Mouse (Mus musculus): ENCODE results near the gene Prkcb. TPM values are rescaled to one million over a fixed set of nuclear protein-coding genes. Genes with fewer than 3 reads are reported as not detected.

Gene Prkcb
- polyA plus RNA-seq, 1 experiment: 10.9 TPM

GRCm38 (mm10) chr7:122423816-122424215 is 135.3 kb downstream of the Prkcb start:
- no peak for DNase-seq
- 49% methylated on average over 4 of the region's 4 CpGs for WGBS
- TF ChIP-seq POLR2A (IDR thresholded peaks at IDR 0.05; ENCODE audit: borderline replicate concordance, extremely low read depth, low read depth, low read length) (no peak), CTCF (IDR thresholded peaks at IDR 0.05; ENCODE audit: insufficient read depth, low read length) (no peak)

GRCm38 (mm10) chr7:122429134-122429533 is 140.6 kb downstream of the Prkcb start:
- no peaks in the 10 kb centered on the region for H3K4me1 ChIP-seq (ENCODE audit: control insufficient read depth, insufficient read depth, low read length)
- WGBS: 30% methylated on average over 5 of the region's 5 CpGs
- no peak for DNase-seq
- no peak overlapping the region for H3K4me3 ChIP-seq (replicated peaks; ENCODE audit: extremely low read depth, low read depth, low read length)
- TF ChIP-seq CTCF (IDR thresholded peaks at IDR 0.05; ENCODE audit: insufficient read depth, low read length) (no peak), POLR2A (IDR thresholded peaks at IDR 0.05; ENCODE audit: borderline replicate concordance, extremely low read depth, low read depth, low read length) (no peak)

More at GRCm38 (mm10) chr7:122423816-122424215, 135.3 kb downstream of the Prkcb start:
- Histone ChIP-seq H3K4me1 (ENCODE audit: control insufficient read depth, insufficient read depth, low read length) (no peaks in the 10 kb centered on the region), H3K4me3 (replicated peaks; ENCODE audit: extremely low read depth, low read depth, low read length) (no peak overlapping the region)

DNA sequence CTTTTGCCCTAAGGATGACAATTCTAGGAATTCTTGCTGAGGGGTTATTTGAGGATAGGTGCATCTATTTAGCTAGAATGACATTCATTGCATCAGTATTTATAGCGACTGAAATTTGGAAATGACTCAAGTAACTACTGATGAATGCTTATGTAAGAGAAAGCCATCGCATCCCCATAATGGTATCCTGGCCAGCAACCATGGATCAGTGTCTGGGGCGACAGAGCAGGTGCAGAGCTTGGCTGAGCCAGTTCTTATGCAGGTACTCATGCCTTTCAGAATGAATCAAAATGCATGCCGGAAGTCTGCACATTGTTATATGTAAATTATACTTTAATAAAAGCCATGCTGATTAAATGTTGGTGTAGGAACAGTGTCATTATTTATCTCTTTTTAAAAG is 143.8 kb downstream of the Prkcb start:
- WGBS: 80% methylated on average over 4 of the region's 4 CpGs

DNA sequence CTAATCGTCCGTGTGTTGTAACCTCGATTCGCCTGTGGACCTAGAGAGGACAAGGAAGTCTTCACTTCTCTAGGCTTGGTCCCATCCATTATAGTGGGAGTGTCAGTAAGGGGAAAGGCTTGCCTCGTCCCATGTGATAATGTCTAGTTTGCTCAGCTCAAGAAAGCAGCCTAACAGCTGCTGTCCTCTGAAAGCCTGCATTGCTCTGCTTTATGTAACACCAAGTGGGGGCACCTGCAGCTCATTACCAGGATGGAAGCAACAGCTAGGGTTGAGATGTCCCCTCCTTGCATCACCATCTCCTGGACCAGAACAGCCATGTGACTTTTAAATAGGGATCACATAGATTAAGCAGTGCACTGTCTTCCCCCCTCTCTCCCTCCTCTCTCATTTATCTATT is 144.8 kb downstream of the Prkcb start:
- TF ChIP-seq POLR2A (IDR thresholded peaks at IDR 0.05; ENCODE audit: borderline replicate concordance, extremely low read depth, low read depth, low read length): no peak
- TF ChIP-seq CTCF (IDR thresholded peaks at IDR 0.05; ENCODE audit: insufficient read depth, low read length): no peak
- DNase-seq: no peak
- no peaks in the 10 kb centered on the region for H3K4me1 ChIP-seq (ENCODE audit: control insufficient read depth, insufficient read depth, low read length)
- 76% methylated on average over 5 of the region's 5 CpGs for WGBS
- H3K4me3 ChIP-seq (replicated peaks; ENCODE audit: extremely low read depth, low read depth, low read length): no peak overlapping the region

More for the DNA sequence above, 143.8 kb downstream of the Prkcb start:
- no peak overlapping the region for H3K4me3 ChIP-seq (replicated peaks; ENCODE audit: extremely low read depth, low read depth, low read length)
- H3K4me1 ChIP-seq (ENCODE audit: control insufficient read depth, insufficient read depth, low read length): no peaks in the 10 kb centered on the region
- DNase-seq: no peak
- TF ChIP-seq CTCF (IDR thresholded peaks at IDR 0.05; ENCODE audit: insufficient read depth, low read length) (no peak), POLR2A (IDR thresholded peaks at IDR 0.05; ENCODE audit: borderline replicate concordance, extremely low read depth, low read depth, low read length) (no peak)

- Histone ChIP-seq H3K4me3 (replicated peaks; ENCODE audit: extremely low read depth, low read depth, low read length) (no peak overlapping the region), H3K4me1 (ENCODE audit: control insufficient read depth, insufficient read depth, low read length) (no peaks in the 10 kb centered on the region)
- WGBS: 67% methylated on average over 4 of the region's 4 CpGs
- no peak for DNase-seq
- TF ChIP-seq CTCF (IDR thresholded peaks at IDR 0.05; ENCODE audit: insufficient read depth, low read length) (no peak), POLR2A (IDR thresholded peaks at IDR 0.05; ENCODE audit: borderline replicate concordance, extremely low read depth, low read depth, low read length) (no peak)
Observed at GRCm38 (mm10) chr7:122434941-122435340, 146.4 kb downstream of the Prkcb start.

DNA sequence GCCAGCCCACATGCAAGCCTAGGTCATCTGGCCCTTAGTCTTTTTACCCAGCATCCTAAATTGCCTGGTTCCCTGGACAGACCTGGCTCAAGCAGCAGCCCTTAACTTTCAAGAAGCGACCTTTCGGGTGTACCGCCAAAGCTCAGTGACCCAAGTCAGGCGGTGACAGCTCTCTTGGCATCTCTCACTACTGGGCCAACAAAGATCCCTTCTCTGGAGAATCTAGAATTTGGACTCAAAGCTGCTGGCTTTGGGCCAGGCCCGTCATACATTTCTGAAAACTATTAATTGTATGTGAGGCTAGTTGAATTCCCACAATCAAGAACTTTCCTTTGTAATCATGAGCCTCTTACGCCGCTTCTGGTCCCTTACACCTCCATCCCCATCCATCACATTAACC is 147.0 kb downstream of the Prkcb start:
- 86% methylated on average over 7 of the region's 7 CpGs for WGBS
- no peak for DNase-seq
- TF ChIP-seq POLR2A (IDR thresholded peaks at IDR 0.05; ENCODE audit: borderline replicate concordance, extremely low read depth, low read depth, low read length) (no peak), CTCF (IDR thresholded peaks at IDR 0.05; ENCODE audit: insufficient read depth, low read length) (no peak)
- Histone ChIP-seq H3K4me3 (replicated peaks; ENCODE audit: extremely low read depth, low read depth, low read length) (no peak overlapping the region), H3K4me1 (ENCODE audit: control insufficient read depth, insufficient read depth, low read length) (no peaks in the 10 kb centered on the region)

DNA sequence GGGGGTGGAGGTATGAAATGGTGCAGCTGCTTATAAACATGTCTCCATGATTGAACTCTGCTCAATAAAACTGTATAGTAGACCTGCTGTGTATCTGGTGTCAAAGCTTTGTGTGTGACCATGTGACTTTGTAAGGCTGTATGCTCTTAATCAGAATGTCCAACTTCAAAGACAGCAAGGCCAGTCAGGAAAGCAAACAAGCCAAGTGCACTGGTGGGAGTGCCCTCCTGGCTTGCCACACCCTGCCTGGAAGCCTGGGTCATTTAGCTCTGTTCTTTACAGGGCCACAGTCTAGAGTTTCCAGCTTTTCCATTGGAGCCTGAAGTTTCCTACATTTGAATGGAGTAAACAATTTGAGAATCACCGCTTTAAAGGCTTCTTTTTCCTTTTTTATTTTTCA is 148.8 kb downstream of the Prkcb start:
- no peaks in the 10 kb centered on the region for H3K4me1 ChIP-seq (ENCODE audit: control insufficient read depth, insufficient read depth, low read length)
- TF ChIP-seq CTCF (IDR thresholded peaks at IDR 0.05; ENCODE audit: insufficient read depth, low read length) (no peak), POLR2A (IDR thresholded peaks at IDR 0.05; ENCODE audit: borderline replicate concordance, extremely low read depth, low read depth, low read length) (no peak)
- 63% methylated on average over 1 of the region's 1 CpGs for WGBS
- no peak overlapping the region for H3K4me3 ChIP-seq (replicated peaks; ENCODE audit: extremely low read depth, low read depth, low read length)
- DNase-seq: no peak

GRCm38 (mm10) chr7:122445056-122445455 is 156.5 kb downstream of the Prkcb start:
- H3K4me1 ChIP-seq (ENCODE audit: control insufficient read depth, insufficient read depth, low read length): no peaks in the 10 kb centered on the region
- WGBS: 61% methylated on average over 6 of the region's 6 CpGs
- DNase-seq: no peak
- TF ChIP-seq CTCF (IDR thresholded peaks at IDR 0.05; ENCODE audit: insufficient read depth, low read length): peak; percentile 58
- TF ChIP-seq POLR2A (IDR thresholded peaks at IDR 0.05; ENCODE audit: borderline replicate concordance, extremely low read depth, low read depth, low read length): no peak
- no peak overlapping the region for H3K4me3 ChIP-seq (replicated peaks; ENCODE audit: extremely low read depth, low read depth, low read length)

DNA sequence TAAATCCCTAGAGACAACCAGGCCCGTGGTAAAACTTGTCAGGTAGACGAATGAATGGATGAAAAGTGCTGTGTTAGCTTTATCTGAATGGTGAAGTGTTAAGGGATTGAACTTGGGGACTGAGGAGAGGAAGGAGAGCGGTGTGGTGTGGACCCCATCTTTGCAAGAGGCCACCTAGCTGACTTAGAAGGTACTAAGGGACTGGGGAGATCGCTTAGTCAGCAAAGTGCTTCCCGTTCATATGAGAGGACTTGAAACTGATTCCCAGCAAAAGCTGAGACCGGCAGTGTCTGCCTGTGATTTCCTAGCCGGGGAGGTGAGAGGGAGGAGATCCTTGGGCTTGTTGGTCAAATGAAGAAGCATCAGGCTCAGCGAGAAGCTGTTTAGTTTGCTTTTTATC is 164.1 kb downstream of the Prkcb start:
- Histone ChIP-seq H3K4me1 (ENCODE audit: control insufficient read depth, insufficient read depth, low read length) (no peaks in the 10 kb centered on the region), H3K4me3 (replicated peaks; ENCODE audit: extremely low read depth, low read depth, low read length) (no peak overlapping the region)
- no peak for DNase-seq
- 70% methylated on average over 8 of the region's 8 CpGs for WGBS
- TF ChIP-seq POLR2A (IDR thresholded peaks at IDR 0.05; ENCODE audit: borderline replicate concordance, extremely low read depth, low read depth, low read length) (no peak), CTCF (IDR thresholded peaks at IDR 0.05; ENCODE audit: insufficient read depth, low read length) (no peak)

DNA sequence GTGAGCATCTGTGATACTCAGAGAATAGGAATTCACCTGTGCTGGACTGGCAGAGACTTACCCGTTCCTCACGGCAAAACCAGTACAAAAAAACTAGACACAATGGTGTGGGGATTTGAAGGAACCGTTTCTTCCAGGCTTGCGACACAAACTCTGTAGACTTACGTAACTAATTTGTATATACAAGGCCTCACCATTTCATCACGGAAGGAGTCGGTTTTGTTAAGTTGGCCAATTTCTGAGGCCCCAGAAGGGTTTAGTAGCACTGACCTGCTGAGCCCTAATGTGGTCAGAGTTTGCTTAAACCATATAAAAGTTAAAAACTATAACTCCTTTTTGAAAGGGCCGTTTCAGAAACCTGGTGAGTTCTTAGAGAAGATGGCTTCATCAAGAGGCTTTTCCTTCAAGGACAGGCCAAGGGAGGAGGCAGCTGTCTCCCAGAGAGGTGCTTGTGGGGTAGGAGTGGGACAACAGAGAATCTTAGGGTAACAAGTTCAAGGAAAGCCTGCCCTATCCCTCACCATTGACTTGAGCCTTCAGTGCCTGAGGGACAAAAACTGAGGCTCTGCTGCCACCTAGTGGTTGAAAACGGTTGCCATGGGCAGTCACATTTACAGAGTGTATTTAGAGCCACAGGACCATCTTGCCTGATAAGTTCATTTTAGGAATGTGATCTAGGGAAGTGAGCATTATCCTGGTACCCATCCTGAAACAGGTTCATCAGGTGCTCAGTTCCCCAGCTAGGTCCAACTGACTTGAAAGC is 170.8 kb downstream of the Prkcb start:
- WGBS: 52% methylated on average over 9 of the region's 9 CpGs
- TF ChIP-seq CTCF (IDR thresholded peaks at IDR 0.05; ENCODE audit: insufficient read depth, low read length): peak; percentile 92
- TF ChIP-seq POLR2A (IDR thresholded peaks at IDR 0.05; ENCODE audit: borderline replicate concordance, extremely low read depth, low read depth, low read length): no peak

More for the DNA sequence above, 170.8 kb downstream of the Prkcb start:
- no peaks in the 10 kb centered on the region for H3K4me1 ChIP-seq (ENCODE audit: control insufficient read depth, insufficient read depth, low read length)
- peak; percentile 78 for DNase-seq
- no peak overlapping the region for H3K4me3 ChIP-seq (replicated peaks; ENCODE audit: extremely low read depth, low read depth, low read length)

All from lung, adult 2 months (tissue).